Mouse (Mus musculus) 3134 (cell line): ENCODE measurements around the gene Ccna1.

Experiments
- DNase-seq: peaks from one replicate; pipeline ENCODE4 v3.0.0-alpha.2; 2011; ENCODE audit warnings: low spot score; ENCODE audit not compliant: insufficient read length; ENCODE audit errors: extremely low read depth

The Ccna1 gene

DNA sequence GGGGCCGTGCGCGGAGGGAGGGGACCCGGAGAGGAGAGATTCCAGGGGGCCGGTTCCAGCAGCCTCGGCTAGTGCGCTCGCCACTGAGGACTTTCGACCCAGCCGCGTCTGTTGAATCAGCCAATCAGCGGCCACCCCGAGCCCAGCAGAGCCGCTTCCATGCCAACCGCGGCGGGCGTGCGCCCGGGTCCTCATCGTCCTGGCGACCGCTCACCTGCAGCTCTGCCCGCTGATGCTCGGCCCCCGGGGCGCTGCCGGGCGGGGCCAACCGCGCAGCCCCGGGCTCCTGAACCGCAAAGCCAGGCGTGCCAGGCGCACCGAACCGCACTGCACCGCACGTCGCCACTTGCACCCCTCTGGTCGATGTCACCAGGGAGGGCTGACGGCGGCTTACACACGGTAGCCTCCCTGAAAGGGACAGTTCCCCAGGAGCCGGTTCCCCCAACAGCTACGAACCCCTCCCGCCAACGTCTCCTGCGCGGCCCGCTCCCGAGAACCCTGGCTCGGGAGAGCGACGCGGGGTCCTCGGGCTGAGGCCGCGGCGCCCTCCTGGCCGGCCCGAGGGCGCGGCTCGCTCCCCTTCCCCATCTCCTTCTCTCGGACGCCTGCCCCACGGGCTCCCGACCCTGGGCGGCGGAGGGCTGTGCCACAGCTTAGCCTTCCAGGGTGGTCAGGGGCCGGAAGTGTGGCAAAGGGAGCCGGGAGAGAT is at the start of gene Ccna1:
Ccna1 (minus strand) TSS at position 464 of the 709 bp plus-strand sequence.
- no peak for DNase-seq

DNA sequence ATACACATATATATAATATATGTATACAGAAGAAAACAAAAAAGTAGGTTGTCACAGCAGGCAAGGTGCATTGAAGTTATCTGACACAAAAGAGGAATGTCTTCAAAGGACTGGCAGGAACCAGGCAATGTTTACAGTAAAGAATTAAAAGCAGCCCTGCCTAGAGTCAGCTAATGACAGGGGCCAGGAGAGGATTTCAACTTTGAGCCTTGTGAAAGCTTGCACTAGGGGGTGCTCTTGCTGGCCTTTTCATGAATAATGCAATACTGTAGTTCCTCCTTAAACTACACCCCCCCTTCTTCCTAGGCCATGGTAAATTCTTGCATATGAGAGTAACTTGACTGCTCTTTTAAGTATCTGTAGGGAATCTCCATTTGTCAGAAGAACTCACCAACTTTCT is 45.8 kb upstream of the Ccna1 start:
- DNase-seq = no peak

DNA sequence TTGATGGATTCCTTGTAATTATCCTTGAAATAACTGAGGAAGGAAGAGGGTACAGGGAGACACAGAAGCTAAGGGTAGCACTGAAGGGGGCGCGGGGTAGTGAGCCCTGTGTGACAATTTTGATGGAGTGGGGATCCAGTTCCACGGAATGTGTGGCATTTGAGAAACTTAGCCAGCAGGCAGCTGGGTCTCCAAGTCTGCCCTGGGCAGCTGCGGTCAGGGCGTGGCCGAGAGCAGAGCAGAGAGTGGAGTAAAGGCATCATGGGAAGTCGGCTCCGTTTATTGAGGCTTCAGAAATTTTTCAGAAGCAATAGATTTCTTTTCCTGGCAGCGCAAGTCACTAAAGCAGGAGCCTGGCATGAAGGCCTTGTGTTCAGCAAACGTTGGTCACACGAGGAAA is 43.7 kb upstream of the Ccna1 start:
- DNase-seq = peak; percentile 80

DNA sequence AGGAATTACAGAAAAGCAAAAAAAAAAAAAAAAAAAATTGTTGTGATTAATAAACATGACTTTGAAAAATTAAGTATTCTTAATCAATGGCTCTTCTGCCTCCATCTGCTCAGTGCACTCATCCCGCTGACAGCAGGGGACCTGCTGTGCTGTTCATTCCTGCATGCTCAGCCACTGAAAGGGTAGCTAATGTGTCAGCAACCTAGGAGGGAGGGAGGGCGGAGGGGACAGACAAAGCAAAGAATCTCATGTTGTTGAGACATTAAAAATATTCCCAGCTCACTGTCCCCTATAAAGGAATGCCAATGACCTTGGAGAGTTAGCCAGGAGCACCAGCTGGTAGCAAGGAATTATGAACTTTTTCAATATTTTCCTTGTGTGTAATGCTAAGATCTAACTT is 42.7 kb upstream of the Ccna1 start:
- peak; percentile 49 for DNase-seq

DNA sequence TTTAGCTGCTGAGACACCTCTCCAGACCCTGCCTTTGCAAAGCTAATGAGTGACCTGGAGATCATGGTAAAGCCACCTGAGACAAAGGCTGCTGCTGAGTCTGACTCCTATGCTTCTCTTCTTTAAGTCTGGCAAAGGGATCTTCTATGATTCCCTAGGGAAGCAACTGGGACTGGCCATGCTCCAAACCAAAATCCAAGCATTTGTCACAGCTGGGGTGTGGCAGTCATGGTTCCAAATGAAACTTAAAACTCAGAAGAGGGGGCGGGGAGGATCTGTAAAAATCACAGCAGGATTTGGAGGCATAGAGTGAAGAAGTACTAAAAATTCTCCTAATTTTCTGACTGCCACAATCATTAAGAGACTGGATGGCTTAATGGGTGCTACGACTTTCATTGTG is 41.9 kb upstream of the Ccna1 start:
- DNase-seq = peak; percentile 73

DNA sequence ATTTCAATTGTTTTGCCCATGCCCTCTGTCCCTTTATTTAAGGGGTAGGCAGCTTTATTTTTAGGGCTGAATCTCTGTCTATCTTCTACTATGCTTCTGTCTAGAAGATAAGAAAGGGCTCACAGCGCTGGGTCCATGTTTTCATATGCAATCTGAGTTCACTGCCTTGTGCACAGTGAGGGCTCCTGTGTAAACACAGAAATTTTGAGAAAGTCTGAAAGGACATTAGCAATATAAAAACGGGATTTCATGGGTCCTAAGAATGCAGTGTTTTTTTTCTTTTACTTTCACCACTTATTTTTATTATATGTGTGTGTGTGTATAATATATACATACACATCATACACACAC is 41.3 kb upstream of the Ccna1 start:
- peak; percentile 47 for DNase-seq

DNA sequence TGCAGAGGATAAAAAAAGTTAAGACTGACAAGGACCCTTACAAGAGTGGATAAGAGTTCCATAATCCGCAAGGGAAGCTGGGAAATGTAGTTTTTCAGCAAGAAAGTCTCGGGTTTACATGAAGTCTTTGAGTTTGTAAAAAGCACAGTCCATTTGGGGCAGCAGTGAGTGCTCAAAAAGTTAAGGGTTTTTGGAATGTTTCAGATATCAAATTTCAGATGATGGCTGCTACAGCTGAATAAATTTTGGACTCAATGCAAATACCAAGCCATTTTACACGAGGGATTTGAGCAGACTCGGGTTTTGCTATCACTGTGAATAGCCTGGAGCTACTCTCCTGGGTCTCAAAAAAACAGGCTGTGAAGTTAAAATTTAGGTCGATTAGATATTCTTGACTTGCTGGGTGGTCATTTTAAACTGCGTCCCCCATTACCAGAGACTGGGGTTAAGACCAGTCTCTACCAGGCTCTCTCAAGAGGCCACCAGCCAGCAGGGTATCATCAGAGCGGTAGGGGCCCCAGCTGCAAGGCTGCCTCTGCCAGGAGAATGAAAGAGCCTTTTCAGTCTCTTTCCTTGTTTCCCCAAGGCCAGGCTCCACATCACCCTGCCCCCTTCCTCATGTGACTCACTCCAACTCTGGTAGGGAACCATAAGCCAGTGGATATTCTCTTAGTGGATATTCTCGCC is 40.8 kb upstream of the Ccna1 start:
- DNase-seq = peak; percentile 69

DNA sequence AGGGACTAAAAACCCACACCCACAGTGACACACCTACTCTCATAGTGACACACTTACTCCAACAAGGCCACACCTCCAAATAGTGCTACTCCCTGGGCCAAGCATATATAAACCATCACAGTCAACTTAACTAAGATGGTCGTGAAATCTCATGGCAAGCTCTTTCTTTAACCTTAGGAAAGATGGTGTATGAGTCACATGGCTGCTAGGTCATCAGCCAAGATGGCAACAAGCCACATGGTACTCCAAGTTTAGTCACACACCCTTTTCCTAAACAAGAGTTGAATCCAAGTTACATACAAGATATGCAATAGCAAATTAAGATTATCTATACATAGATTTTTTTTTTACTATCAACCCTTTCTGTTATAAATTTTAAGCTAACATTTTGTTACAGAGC is 37.9 kb upstream of the Ccna1 start:
- peak; percentile 73 for DNase-seq

DNA sequence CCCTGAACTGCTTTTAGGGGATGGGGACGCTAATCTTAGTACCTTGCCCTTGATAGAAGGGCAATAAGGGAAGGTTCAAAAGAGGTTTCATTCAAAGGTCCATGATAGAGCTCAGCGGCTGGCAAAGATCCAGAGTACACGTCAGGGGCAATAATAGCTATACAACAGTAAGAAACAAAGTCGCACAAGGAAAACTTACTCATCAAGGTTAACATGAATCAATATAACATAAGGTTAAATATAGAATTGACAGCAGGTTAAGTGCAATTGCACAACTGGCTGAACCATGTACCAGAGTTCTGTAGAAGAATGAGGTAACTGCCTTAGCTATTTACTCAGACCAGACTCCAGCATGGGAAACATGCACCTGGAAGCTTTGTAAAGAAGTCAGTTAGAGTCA is 34.0 kb upstream of the Ccna1 start:
- DNase-seq = no peak

DNA sequence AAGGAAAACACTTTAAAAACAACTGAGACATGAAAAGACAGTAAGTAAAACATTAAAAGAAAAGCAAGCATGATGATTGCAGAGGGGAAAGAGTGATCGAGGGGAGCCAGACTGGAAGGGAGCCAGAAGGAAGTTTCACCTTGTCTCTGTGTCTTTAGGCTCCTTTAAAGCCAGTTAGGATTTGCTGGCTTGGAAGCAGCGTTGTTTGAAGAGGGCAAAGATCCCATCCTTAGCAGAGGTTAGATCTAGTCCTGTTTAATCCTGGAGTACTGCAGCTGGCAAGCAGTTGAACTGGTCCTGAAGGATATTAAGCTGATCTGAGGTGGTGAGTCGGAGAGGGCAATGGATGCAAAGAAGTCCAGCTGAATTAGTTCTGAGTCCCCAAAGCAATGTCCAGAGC is 33.5 kb upstream of the Ccna1 start:
- DNase-seq = no peak

DNA sequence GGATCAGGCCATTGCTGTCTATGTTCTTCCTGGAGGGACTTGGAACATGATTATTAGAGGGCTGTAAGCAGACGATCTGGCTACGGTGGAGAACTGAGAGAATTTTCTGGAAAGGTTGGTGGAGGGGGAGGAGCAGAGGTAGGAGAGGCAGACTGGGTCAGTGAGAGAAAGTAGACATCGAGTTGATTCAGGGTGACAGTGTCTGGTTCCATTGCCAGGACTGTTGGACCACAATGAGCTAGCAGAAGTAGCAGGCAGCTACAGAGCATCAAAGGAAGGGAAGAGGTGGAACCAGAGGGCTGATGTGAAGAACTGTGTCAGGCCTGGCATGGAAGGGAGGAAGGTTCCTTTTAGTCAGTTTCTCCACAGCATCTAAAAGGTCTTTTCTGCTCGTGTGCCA is 33.1 kb upstream of the Ccna1 start:
- DNase-seq = no peak

DNA sequence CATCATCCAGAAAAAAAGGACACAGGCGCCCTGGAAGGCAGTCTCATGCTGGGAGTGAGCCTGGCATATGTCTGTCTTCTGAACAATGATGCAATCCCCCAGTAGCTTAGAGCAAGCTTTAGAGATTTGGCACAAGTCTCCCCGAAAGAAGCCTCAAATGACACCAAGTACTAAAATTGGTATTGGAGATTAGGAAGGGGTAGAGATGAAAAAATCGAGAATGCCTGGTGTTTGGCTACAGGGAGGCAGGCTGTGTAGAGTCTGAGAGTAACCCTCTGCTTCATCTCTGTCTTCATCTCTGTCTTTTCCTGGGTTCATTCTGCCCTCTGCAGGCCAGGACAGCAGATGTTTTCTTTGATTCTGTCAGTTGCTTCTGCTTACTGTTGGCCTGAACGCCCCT is 32.1 kb upstream of the Ccna1 start:
- peak; percentile 27 for DNase-seq

DNA sequence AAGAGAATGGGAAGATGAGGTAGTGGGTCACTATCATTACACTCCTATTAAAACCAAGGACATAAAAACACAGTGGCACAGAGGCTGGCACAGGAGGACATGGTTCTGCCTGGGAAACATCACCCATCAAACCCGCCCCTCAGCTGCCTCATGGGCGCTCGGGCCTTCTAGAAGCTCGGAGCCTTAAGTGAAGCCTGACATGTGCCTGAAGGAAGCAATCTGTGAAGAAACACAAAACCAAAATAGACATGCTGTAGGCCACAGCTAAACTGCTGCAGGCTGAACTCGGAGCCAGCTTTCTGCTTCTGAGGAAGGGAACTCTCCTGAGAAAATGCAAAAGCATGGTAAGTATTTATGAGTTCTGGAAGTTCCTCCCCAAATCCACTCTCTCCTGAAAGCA is 31.6 kb upstream of the Ccna1 start:
- DNase-seq = no peak

DNA sequence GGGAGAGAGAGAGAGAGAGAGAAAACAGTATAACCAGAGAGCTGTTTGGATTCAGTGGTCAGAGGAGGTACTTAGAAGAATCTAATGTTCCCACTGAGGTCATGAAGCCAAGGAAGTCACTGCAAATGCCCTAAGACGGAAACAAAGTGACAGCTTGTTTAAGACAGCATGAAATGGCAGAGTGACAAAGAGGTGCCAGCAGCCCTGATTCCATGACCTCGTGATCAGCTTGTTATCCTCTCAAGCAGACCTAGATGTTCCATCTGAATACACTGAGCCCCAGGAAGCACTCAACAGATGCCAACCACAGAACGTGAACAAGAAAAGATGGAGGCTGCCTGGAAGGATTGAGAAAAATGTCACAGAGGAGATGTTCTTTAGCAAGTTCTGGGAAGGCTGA is 30.4 kb upstream of the Ccna1 start:
- no peak for DNase-seq

DNA sequence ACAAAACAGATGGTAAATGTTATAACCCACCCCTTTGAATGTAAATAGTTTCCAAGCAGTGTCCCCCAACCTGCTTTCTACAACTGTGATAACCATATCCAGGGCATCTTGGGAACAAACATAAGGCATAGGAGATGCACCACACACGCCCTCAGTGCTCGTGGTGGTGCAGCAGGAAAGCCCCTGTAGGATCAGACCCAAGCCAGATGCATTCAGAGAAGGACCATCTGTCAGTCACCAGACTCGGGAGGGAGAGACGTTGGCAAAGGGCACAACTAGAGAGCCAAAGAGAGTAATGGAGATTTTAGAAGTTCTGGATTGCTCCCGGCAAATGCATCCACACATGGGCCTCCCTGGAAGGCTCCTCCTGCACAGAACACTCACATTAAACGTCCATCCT is 29.5 kb upstream of the Ccna1 start:
- no peak for DNase-seq

DNA sequence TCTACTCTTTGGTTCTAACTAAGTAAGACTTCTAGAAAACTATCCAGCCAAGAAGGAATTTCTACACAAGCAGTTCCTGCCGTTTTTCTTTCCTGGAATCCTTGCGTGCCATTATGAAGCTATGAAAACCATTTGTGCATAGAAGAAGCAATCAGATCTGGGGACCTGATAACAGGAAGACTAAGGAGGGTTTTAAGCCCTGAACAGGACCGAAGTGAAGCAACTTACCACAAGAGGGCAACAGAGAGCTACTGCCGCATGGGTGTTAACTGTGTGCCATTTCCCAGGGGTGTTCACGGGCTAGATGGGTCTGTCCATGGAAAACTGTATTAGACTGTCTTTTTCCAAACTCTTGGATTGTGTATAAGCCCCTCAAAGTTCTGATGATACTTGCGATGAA is 24.8 kb upstream of the Ccna1 start:
- peak; percentile 50 for DNase-seq

DNA sequence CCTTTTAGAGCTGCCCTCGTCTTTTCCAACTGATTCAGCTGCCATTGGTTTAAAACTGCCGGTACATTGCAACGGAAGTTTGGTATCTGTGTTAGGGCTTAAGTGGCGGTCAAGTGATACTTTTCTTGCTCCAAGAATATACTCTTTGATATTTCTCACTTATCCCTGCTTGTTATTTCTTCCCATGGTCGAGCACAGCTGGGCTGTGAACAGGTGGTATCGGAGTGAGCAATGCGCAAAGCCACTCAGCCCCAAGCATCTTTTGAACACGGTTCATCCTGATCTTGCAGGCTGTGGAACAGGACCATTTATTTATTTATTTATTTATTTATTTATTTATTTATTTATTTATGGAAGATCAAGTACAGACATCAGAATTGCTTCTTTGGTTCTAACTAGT is 24.3 kb upstream of the Ccna1 start:
- no peak for DNase-seq

DNA sequence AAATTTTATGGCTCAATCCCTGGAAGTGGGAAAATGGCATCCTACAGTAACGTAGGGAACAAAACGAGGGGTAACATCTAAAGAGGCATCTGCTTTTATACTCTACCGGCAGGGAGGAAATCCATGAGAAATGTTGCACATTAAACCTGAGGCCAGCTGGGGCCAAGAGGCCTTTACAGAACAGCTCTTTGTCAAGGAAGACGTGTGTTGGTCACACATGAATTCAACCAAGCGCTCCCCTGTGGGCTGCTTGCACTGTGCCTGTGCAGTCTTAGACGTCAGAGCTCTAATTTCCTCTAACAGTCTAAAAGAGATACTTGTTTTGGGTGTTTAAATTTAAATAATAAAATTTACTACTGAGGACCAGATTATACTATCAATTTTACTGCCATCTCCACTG is 22.9 kb upstream of the Ccna1 start:
- DNase-seq = no peak

DNA sequence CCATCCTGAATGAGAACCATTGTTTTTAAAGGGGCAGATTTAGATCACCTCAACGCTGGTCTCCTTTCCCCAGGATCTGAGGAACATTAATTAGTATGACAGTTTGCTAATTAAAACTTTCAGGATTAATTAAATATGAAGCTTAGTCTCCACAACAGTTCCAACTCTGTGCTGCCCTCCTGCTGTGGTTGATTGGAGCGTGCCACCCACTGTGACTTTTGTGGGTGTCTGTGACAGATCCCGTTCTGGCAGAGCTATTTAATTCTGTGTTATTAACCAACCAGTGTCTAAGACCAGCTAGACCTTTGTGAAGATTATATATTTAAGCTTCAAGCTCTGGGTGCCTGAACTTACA is 20.0 kb upstream of the Ccna1 start:
- DNase-seq = no peak

DNA sequence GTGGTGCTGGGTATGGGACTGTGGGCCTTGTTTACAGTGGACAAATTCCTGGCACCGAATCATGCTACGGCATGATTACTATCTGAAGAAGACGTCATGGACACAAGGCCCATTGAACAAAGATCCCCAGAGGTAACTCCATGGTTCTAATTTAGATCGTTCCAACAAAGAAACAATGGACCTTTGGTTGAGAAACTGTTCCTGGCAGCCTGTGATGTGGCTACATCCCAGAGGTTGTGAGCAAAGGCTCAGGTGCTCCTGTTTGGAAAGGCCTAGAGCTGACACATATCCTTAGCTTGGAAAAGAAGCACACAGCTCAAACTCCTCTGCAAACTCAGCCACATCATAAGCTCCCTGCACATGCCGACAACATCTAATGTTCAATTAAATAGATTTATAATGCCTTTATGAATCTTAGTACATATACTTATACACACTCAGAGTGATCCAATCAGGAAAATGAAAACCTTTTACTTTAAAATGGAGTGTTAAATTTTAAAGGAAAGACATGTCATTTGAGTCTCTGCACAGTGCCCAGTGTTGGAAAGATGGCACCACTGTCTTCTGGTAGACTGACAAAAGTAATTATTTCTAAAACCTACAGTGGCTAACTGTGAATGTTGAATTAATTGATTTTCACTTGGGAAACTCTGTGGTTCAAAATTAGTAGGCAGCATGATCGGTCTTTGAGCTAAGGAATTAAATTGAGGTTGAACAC is 19.4 kb upstream of the Ccna1 start:
- no peak for DNase-seq

DNA sequence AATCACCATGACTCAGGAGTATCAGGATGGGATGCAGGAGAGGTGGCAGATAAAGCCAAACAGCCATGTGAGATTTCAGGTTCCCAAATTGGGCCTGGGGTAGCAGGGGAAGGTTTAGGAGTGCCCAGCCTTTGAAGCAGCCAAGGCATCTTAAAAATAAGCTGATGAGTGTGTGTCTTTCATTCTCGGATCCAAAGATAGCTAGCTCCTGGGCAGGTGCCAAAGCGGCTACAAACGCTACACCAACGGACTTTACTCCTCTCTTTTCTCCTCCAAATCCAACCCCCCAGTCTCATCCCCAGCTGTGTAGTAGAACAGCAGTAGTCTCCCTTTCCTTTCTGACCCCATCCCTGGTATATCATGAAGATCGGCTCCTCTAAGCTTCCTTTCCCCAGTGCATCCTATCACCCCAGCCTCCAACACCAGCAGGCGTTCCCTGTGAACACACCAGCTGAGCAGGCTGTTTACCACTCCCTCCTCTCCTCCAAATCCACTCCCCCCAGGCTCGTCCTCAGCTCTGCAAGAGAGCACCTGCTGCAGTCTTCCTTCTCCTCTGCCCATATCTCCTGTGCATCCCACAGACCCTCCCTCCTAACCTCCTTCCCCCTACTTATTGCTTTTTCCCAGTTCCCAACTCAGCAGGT is 12.6 kb upstream of the Ccna1 start:
- no peak for DNase-seq

DNA sequence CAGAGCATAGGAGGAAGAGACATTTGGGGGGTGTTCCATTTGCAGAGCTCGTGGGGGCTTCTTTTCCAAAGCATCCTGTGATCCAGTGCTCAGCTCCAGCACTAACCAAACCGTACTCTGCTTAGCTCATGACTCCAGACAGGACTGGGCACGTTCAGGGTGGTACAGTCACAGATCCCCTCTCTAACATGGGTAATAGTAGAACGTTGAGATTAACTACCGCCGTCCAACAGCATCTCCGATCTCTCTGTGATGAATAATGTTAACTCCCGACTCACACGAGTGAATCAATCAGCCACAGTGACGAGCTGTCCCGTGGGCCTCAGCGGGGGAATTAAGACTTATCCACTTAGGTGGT is 11.3 kb upstream of the Ccna1 start:
- no peak for DNase-seq
